Mouse (Mus musculus) olfactory bulb, adult 2 months (tissue): ENCODE measurements at regions not wholly inside any gene's neighbourhood (a gene's known extent, or its start where the extent isn't known, plus 50 kb on each side); places are given as distances from the start of the nearest gene placed in this dataset.

Source experiments
- CTCF ChIP-seq: fragments of 200-500 bp; IDR thresholded peaks from 2 replicates; pipeline ENCODE4 v1.5.1; 2012; ENCODE audit warnings: low read depth, mild to moderate bottlenecking, low read length, moderate library complexity; ENCODE audit not compliant: insufficient read depth
- POLR2A ChIP-seq: fragments of 200-500 bp; IDR thresholded peaks from 2 replicates; pipeline ENCODE4 v1.6.1; 2012; ENCODE audit warnings: mild to moderate bottlenecking, low read depth, low read length, moderate library complexity; ENCODE audit not compliant: insufficient read depth

DNA sequence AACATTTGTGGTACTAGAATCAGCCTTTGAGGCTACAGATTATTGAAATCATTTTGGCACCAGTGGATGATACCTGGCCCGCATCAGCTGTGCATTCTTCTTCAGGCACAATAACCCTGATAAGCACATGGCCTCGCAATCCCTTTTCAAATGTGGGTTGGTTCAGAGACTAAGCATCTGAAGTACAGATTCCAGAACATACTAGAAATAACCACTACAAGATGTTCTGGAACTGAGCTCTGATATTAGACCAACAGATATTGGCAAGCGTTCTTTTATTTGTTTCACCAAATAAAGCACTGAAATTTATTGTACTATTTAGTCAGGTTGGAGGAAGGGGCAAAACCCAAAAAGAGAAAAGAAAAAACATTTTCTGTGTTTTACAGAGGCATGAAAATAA, 68.1 kb upstream of the 1810046K07Rik start:
- TF ChIP-seq CTCF (no peak), POLR2A (no peak)
